Mouse (Mus musculus): Measurements from ENCODE around the gene Abcc2. TPM values are rescaled to one million over a fixed set of nuclear protein-coding genes. Genes with fewer than 3 reads are reported as not detected.
A peak's percentile ranks its signal among the peaks of the same experiment; 100 is the strongest.

Gene Abcc2
- polyA plus RNA-seq, 1 experiment from 2014 or later, result 0.03 TPM

DNA sequence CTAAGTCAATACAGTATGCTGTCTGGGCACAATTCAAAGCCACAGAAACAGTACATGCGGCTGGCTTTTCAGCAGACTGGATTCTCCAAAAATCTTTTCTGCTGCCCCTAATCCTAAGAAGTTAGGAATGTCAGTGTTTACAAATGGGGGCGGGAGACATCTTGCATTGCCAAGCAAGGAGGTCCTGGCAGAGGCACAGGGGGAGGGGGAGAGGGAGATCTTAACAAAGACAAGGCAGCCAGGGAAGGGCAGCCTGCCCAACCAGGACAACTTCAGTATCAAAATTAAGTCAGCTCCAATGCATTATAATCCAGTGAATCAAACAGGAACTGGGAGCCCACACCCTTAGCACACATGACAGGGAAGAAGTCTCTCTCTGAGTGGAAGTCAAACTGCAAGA lies 94.0 kb downstream of the Abcc2 start:
- Histone ChIP-seq H3K27me3 (no peaks in the 10 kb centered on the region), H3K4me2 (replicated peaks) (no peak overlapping the region), H3K9me3 (no peaks in the 10 kb centered on the region), H3K36me3 (peaks cover 38% of the 10 kb centered on the region), H3K4me1 (replicated peaks) (peaks cover 40% of the 10 kb centered on the region), H3K27ac (no peak overlapping the region), H3K4me3 (replicated peaks) (no peak overlapping the region), H3K9ac (replicated peaks) (no peak overlapping the region)
- ATAC-seq, result no peak
- 5% methylated on average over 2 of the region's 2 CpGs for WGBS

- H3K36me3 ChIP-seq, result peaks cover 24% of the 10 kb centered on the region
- no peaks in the 10 kb centered on the region; the same call in 1 of the 2 replicates for H3K9me3 ChIP-seq
- no peak for ATAC-seq
- H3K27ac ChIP-seq, result no peak overlapping the region
- H3K9ac ChIP-seq (replicated peaks), result no peak overlapping the region
- H3K4me2 ChIP-seq (replicated peaks), result peak overlapping the region; percentile 76
- 84% methylated on average over 8 of the region's 8 CpGs for WGBS
- H3K27me3 ChIP-seq, result no peaks in the 10 kb centered on the region
- no peak overlapping the region for H3K4me3 ChIP-seq (replicated peaks)
- peaks cover 40% of the 10 kb centered on the region for H3K4me1 ChIP-seq (replicated peaks)
These were observed 95.4 kb downstream of the Abcc2 start for GRCm38 (mm10) chr19:43877364-43877763.

- WGBS, result 3% methylated on average over 17 of the region's 17 CpGs
- ATAC-seq, result no peak
- H3K4me1 ChIP-seq (replicated peaks), result peaks cover 49% of the 10 kb centered on the region
These were observed 96.4 kb downstream of the Abcc2 start for GRCm38 (mm10) chr19:43878111-43879092.

DNA sequence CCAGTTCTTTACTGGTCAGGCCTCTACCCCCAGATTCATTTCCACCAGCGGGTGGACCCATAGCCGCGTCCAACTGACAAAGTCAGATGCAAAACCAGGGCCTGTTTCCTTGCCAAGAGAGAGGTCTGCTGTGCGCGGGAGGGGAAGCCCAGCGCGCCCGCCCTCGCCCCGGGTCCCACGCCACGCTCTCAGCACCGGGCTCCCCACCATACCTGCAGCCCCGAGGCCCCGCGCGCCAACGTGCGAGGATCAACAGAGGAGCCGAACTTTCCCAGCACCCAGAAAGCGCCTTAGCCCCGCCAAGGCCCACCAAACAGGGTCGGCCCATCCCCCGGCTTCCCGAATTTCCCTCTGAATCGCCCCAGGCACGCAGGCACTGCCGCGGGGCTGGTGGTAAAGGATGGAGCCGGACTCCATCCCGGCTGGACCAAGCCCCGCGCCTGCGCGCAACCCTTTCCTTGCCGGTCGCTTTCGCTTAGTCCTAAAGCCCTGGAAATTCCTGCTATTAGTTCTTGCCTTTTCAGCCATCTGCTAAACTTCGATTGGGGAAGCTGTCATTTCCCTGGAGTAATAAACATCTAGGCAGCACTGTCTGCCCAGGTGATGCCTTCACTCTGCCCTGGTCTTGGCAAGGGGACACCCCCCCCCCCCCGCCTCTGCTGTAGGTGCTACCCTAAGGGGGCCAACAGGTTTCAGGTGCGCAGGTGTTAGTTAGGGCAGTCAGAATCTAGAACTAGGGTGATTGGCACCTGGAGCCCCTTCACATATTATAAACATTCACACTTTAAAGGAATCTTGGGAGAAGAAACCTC lies 97.6 kb downstream of the Abcc2 start:
- 2% methylated on average over 41 of the region's 41 CpGs for WGBS
- Histone ChIP-seq H3K27ac (peak overlapping the region; percentile 90), H3K4me1 (replicated peaks) (peaks cover 50% of the 10 kb centered on the region), H3K4me3 (replicated peaks) (peak overlapping the region; percentile 70), H3K36me3 (peaks cover 3% of the 10 kb centered on the region; the same call in 1 of the 2 replicates), H3K9me3 (no peaks in the 10 kb centered on the region; the same call in 1 of the 2 replicates), H3K9ac (replicated peaks) (peak overlapping the region; percentile 83), H3K27me3 (no peaks in the 10 kb centered on the region), H3K4me2 (replicated peaks) (peak overlapping the region; percentile 76)
- ATAC-seq, result peak; percentile 92

More at GRCm38 (mm10) chr19:43878111-43879092, 96.4 kb downstream of the Abcc2 start:
- Histone ChIP-seq H3K9me3 (no peaks in the 10 kb centered on the region; the same call in 1 of the 2 replicates), H3K27ac (peak overlapping the region; percentile 90; the same call in 1 of the 2 replicates), H3K36me3 (peaks cover 14% of the 10 kb centered on the region), H3K4me3 (replicated peaks) (peak overlapping the region; percentile 70), H3K27me3 (no peaks in the 10 kb centered on the region), H3K9ac (replicated peaks) (peak overlapping the region; percentile 83), H3K4me2 (replicated peaks) (peak overlapping the region; percentile 76)

GRCm38 (mm10) chr19:43880420-43880819 lies 98.4 kb downstream of the Abcc2 start:
- Histone ChIP-seq H3K4me3 (replicated peaks) (no peak overlapping the region), H3K4me2 (replicated peaks) (no peak overlapping the region), H3K27me3 (no peaks in the 10 kb centered on the region), H3K9ac (replicated peaks) (no peak overlapping the region), H3K4me1 (replicated peaks) (peaks cover 50% of the 10 kb centered on the region), H3K9me3 (no peaks in the 10 kb centered on the region; the same call in 1 of the 2 replicates), H3K36me3 (no peaks in the 10 kb centered on the region), H3K27ac (no peak overlapping the region)
- no peak for ATAC-seq
- WGBS, result 19% methylated on average over 3 of the region's 3 CpGs

- no peaks in the 10 kb centered on the region; the same call in 1 of the 2 replicates for H3K9me3 ChIP-seq
- H3K4me1 ChIP-seq (replicated peaks), result peaks cover 42% of the 10 kb centered on the region
- H3K9ac ChIP-seq (replicated peaks), result no peak overlapping the region
- H3K27me3 ChIP-seq, result no peaks in the 10 kb centered on the region
- no peak overlapping the region for H3K4me2 ChIP-seq (replicated peaks)
- no peak overlapping the region for H3K4me3 ChIP-seq (replicated peaks)
- 85% methylated on average over 7 of the region's 7 CpGs for WGBS
- no peak for ATAC-seq
- H3K36me3 ChIP-seq, result no peaks in the 10 kb centered on the region
- no peak overlapping the region for H3K27ac ChIP-seq
These were observed 99.6 kb downstream of the Abcc2 start for GRCm38 (mm10) chr19:43881615-43882014.

- Histone ChIP-seq H3K9ac (replicated peaks) (peak overlapping the region; percentile 42; the same call in 1 of the 2 replicates), H3K4me3 (replicated peaks) (peak overlapping the region; percentile 15), H3K4me1 (replicated peaks) (peaks cover 29% of the 10 kb centered on the region), H3K27me3 (no peaks in the 10 kb centered on the region), H3K9me3 (no peaks in the 10 kb centered on the region; the same call in 1 of the 2 replicates), H3K4me2 (replicated peaks) (peak overlapping the region; percentile 44), H3K36me3 (no peaks in the 10 kb centered on the region), H3K27ac (peak overlapping the region; percentile 55)
- 17% methylated on average over 18 of the region's 18 CpGs for WGBS
- peak; percentile 60; the same call in 1 of the 2 replicates for ATAC-seq
These were observed 101.0 kb downstream of the Abcc2 start for GRCm38 (mm10) chr19:43882895-43883573.

DNA sequence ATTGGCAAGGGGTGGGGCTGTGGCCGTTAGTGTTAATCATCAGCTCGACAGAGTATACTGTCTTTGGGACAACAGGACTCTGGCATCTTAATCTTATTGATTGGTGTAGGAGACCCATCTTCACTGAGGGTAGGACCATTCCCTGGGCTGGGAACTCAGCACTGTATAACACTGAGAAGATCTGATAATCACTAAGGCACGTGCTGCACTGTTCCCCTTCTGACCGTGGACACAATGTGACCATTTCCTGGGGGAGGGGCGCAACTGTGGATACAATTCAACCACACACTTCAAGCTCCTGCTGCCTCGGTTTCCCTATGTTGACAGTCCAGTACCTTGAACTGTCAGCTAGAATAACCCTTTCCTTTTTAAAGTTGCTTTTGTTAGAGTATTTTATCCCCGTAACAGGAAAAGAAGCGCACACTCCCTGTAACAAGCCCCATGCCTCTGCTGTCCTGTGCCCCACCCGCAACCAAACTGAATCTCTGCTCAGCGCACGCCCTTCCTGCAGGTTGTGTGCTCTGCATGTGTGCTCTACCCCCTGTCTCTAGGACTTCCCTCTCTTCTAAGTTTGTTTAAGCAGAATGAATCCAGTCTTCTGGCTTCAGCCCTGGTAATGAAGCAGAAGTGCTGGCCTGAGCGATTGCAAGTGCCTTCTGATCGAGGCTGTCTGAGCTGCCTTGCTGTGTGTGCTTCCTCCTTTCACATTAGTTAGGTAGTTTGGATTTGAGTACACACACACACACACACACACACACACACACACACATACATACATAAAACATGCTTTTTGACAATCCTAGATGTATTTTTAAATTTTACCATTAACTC lies 102.9 kb downstream of the Abcc2 start:
- H3K4me1 ChIP-seq (replicated peaks), result peaks cover 14% of the 10 kb centered on the region
- H3K36me3 ChIP-seq, result no peaks in the 10 kb centered on the region
- no peak overlapping the region for H3K4me3 ChIP-seq (replicated peaks)
- no peaks in the 10 kb centered on the region for H3K27me3 ChIP-seq
- H3K4me2 ChIP-seq (replicated peaks), result no peak overlapping the region
- no peak for ATAC-seq
- 79% methylated on average over 13 of the region's 13 CpGs for WGBS
- H3K9ac ChIP-seq (replicated peaks), result no peak overlapping the region
- H3K27ac ChIP-seq, result no peak overlapping the region
- H3K9me3 ChIP-seq, result no peaks in the 10 kb centered on the region; the same call in 1 of the 2 replicates

- H3K4me3 ChIP-seq (replicated peaks), result no peak overlapping the region
- no peak overlapping the region for H3K4me2 ChIP-seq (replicated peaks)
- H3K9me3 ChIP-seq, result no peaks in the 10 kb centered on the region; the same call in 1 of the 2 replicates
- ATAC-seq, result no peak
- no peaks in the 10 kb centered on the region for H3K36me3 ChIP-seq
- no peaks in the 10 kb centered on the region for H3K27me3 ChIP-seq
- H3K4me1 ChIP-seq (replicated peaks), result peaks cover 10% of the 10 kb centered on the region
- H3K27ac ChIP-seq, result no peak overlapping the region
- no peak overlapping the region for H3K9ac ChIP-seq (replicated peaks)
- 89% methylated on average over 12 of the region's 12 CpGs for WGBS
These were observed 104.5 kb downstream of the Abcc2 start for GRCm38 (mm10) chr19:43886371-43887099.

- no peak for ATAC-seq
- Histone ChIP-seq H3K9me3 (no peaks in the 10 kb centered on the region), H3K36me3 (no peaks in the 10 kb centered on the region), H3K4me1 (replicated peaks) (peaks cover 10% of the 10 kb centered on the region), H3K4me2 (replicated peaks) (no peak overlapping the region), H3K9ac (replicated peaks) (no peak overlapping the region), H3K27me3 (no peaks in the 10 kb centered on the region), H3K27ac (no peak overlapping the region), H3K4me3 (replicated peaks) (no peak overlapping the region)
- 87% methylated on average over 5 of the region's 5 CpGs for WGBS
These were observed 105.2 kb downstream of the Abcc2 start for GRCm38 (mm10) chr19:43887242-43887641.
